Mouse (Mus musculus) left cerebral cortex, adult 2 months (tissue): ENCODE measurements around the gene Gm2696. TPM values are rescaled to one million over a fixed set of nuclear protein-coding genes. Genes with fewer than 3 reads are reported as not detected.
"Not testable (repeated sequence)": the region's sequence is repeated elsewhere in the genome, so short reads cannot be mapped to it uniquely, and the experiment has no call there.

Source experiments
- DNase-seq, 2 experiments: peaks; one replicate each; pipeline ENCODE4 v3.0.0; 2021 to 2022; ENCODE audit warnings: low spot score in 2 of 2, mixed read lengths in 1 of 2; ENCODE audit errors: extremely low spot score in 1 of 2
- H3K27ac ChIP-seq: fragments of 200-600 bp; 2 replicates; pipeline ENCODE4 v1.8.1; 2022
- H3K4me3 ChIP-seq: fragments of 200-600 bp; 2 replicates; pipeline ENCODE4 v1.8.1; 2022
- CTCF ChIP-seq: fragments of 200-600 bp; IDR thresholded peaks from 2 replicates; pipeline ENCODE4 v1.8.1; 2022; ENCODE audit warnings: antibody characterized with exemption, mild to moderate bottlenecking, moderate library complexity
- intact Hi-C: fragments of 180-260 bp; cut with DNase I; formaldehyde crosslinking; loops from one replicate; pipeline ENCODE4 v1.15.1; 2025
- long read RNA-seq, 2 experiments: library from polyadenylated mRNA; stranded (forward); transcript quantifications; one replicate each; pipeline ENCODE4 v2.0.0; 2021; ENCODE audit warnings: borderline mapping rate in 2 of 2
- total RNA-seq, 2 experiments: library from RNA; stranded (reverse); gene quantifications; 2 replicates each; pipeline ENCODE4 v1.2.3; 2021

The Gm2696 gene
- total RNA-seq = not detected
- long read RNA-seq, experiment 1 = 0 reads
- long read RNA-seq, experiment 2 = 0 reads

- TF ChIP-seq CTCF = no peak
- intact Hi-C loops = no loop called here
- DNase-seq = no peak
- Histone ChIP-seq H3K27ac (no peak within 1 kb of the TSS), H3K4me3 (no peak within 1 kb of the TSS)
Measured at GRCm38 (mm10) chr10:77814382-77814781, at the start of gene Gm2696. Gm2696 (plus strand) TSS chr10:77814682.

GRCm38 (mm10) chr10:77769727-77770126 is 44.8 kb upstream of the Gm2696 start:
- H3K4me3 ChIP-seq = no peak overlapping the region
- no peak for TF ChIP-seq CTCF
- no peak overlapping the region for H3K27ac ChIP-seq
- no peak for DNase-seq
- intact Hi-C loops = no loop called here

GRCm38 (mm10) chr10:77771225-77771624 is 43.3 kb upstream of the Gm2696 start, which contains the start of gene Gm3238:
Gm3238 (minus strand) TSS chr10:77771325.
- intact Hi-C loops, H3K4me3 ChIP-seq, DNase-seq, H3K27ac ChIP-seq: not testable (repeated sequence)

- intact Hi-C loops, DNase-seq, H3K27ac ChIP-seq, H3K4me3 ChIP-seq: not testable (repeated sequence)
Measured at GRCm38 (mm10) chr10:77772142-77772541, 42.3 kb upstream of the Gm2696 start.

GRCm38 (mm10) chr10:77776844-77777243 is 37.6 kb upstream of the Gm2696 start, which contains the start of gene Gm7138:
Gm7138 (minus strand) TSS chr10:77776944.
- H3K27ac ChIP-seq, DNase-seq, intact Hi-C loops: not testable (repeated sequence)

GRCm38 (mm10) chr10:77782442-77782841 is 32.0 kb upstream of the Gm2696 start, which contains the start of gene Gm3250:
Gm3250 (minus strand) TSS chr10:77782542.
- DNase-seq = not testable (repeated sequence)

More at GRCm38 (mm10) chr10:77776844-77777243, 37.6 kb upstream of the Gm2696 start, which contains the start of gene Gm7138:
- not testable (repeated sequence) for H3K4me3 ChIP-seq

GRCm38 (mm10) chr10:77783396-77783795 is 31.1 kb upstream of the Gm2696 start:
- H3K27ac ChIP-seq, intact Hi-C loops, H3K4me3 ChIP-seq, DNase-seq: not testable (repeated sequence)

More at GRCm38 (mm10) chr10:77782442-77782841, 32.0 kb upstream of the Gm2696 start, which contains the start of gene Gm3250:
- intact Hi-C loops, H3K27ac ChIP-seq, H3K4me3 ChIP-seq: not testable (repeated sequence)

- H3K27ac ChIP-seq, DNase-seq, H3K4me3 ChIP-seq, intact Hi-C loops: not testable (repeated sequence)
Measured at GRCm38 (mm10) chr10:77787876-77788275, 26.6 kb upstream of the Gm2696 start, which contains the start of gene Gm7137. Gm7137 (minus strand) TSS chr10:77788200.

- no peak for TF ChIP-seq CTCF
- DNase-seq = no peak
- no peak overlapping the region for H3K4me3 ChIP-seq
- intact Hi-C loops = no loop called here
- H3K27ac ChIP-seq = no peak overlapping the region
Measured at GRCm38 (mm10) chr10:77788621-77789020, 25.9 kb upstream of the Gm2696 start.

- no peak within 1 kb of the TSS for H3K27ac ChIP-seq
- intact Hi-C loops = loop anchor here (5.0 kb wide), 1 partner anchor 67 kb away; the partner anchor contains the start of gene Gm3285
- no peak for DNase-seq
- no peak for TF ChIP-seq CTCF
- no peak within 1 kb of the TSS for H3K4me3 ChIP-seq
Measured at GRCm38 (mm10) chr10:77794976-77795375, 19.5 kb upstream of the Gm2696 start, which contains the start of gene Gm9639. Gm9639 (minus strand) TSS chr10:77795076.

GRCm38 (mm10) chr10:77797677-77798076 is 16.8 kb upstream of the Gm2696 start:
- intact Hi-C loops = loop anchor here (5.0 kb wide), 1 partner anchor 65 kb away; the partner anchor contains the start of gene Gm3285
- H3K4me3 ChIP-seq = no peak overlapping the region
- TF ChIP-seq CTCF = no peak
- no peak overlapping the region for H3K27ac ChIP-seq
- no peak for DNase-seq

- not testable (repeated sequence) for H3K27ac ChIP-seq, H3K4me3 ChIP-seq, DNase-seq
- intact Hi-C loops = loop anchor here (5.0 kb wide), 1 partner anchor 64 kb away; the partner anchor contains the start of gene Gm3285
Measured at GRCm38 (mm10) chr10:77798164-77798920, 16.1 kb upstream of the Gm2696 start.
